Mouse (Mus musculus) stomach, embryonic 16.5 days (tissue): ENCODE data around the gene Grhpr. TPM values are rescaled to one million over a fixed set of nuclear protein-coding genes. Genes with fewer than 3 reads are reported as not detected.

Source experiments
- ATAC-seq: fragments of 200-750 bp; cut with Nextera tagmentation; 2 replicates; pipeline ENCODE4 v1.8.0; 2017; ENCODE audit warnings: moderate number of reproducible peaks, moderate TSS enrichment; ENCODE audit not compliant: insufficient read depth, low FRiP score
- H3K27ac ChIP-seq: fragments of 300-500 bp; sonication (generic); 2 replicates; pipeline ENCODE4 v1.5.1; 2014; ENCODE audit warnings: low read length
- H3K27me3 ChIP-seq: fragments of 300-500 bp; sonication (generic); 2 replicates; pipeline ENCODE4 v1.6.1; 2014; ENCODE audit warnings: low read length, control low read depth, mixed read lengths; ENCODE audit not compliant: control insufficient read depth, insufficient read depth
- H3K36me3 ChIP-seq: fragments of 300-500 bp; sonication (generic); 2 replicates; pipeline ENCODE4 v1.6.1; 2014; ENCODE audit warnings: low read length; ENCODE audit not compliant: control insufficient read depth, insufficient read depth
- H3K4me1 ChIP-seq: fragments of 300-500 bp; sonication (generic); 2 replicates; pipeline ENCODE4 v1.6.1; 2014; ENCODE audit warnings: low read length, control low read depth, mixed read lengths; ENCODE audit not compliant: control insufficient read depth, insufficient read depth
- H3K4me2 ChIP-seq: fragments of 300-500 bp; sonication (generic); 2 replicates; pipeline ENCODE4 v1.6.1; 2014; ENCODE audit warnings: low read depth, low read length, mixed read lengths
- H3K4me3 ChIP-seq: fragments of 300-500 bp; sonication (generic); replicated peaks from 2 replicates; pipeline ENCODE4 v1.5.1; 2014; ENCODE audit warnings: mild to moderate bottlenecking, low read length
- H3K9ac ChIP-seq: fragments of 300-500 bp; sonication (generic); 2 replicates; pipeline ENCODE4 v1.6.1; 2014; ENCODE audit warnings: low read length
- H3K9me3 ChIP-seq: fragments of 300-500 bp; sonication (generic); replicated peaks from 2 replicates; pipeline ENCODE4 v1.6.1; 2016; ENCODE audit warnings: low read length, control low read depth; ENCODE audit not compliant: control insufficient read depth
- WGBS: fragments of 180-500 bp; shearing (Covaris S2); extraction: QIAGEN DNeasy Blood & Tissue Kit; methylation state at CpG from one replicate; pipeline ENCODE4 v1.1.7; 2014; 5-methylcytosine and 5-hydroxymethylcytosine counted together
- polyA plus RNA-seq: library from polyadenylated mRNA; unstranded; fragments of >200 nt; fragmentation: Nextera tagmentation; extraction: Ambion mirVana; gene quantifications from 2 replicates; pipeline ENCODE4 v1.2.1, GENCODE M21; 2015

Gene Grhpr
- polyA plus RNA-seq = 72.0 and 74.2 TPM in 2 replicates

- H3K4me2 ChIP-seq = peak within 1 kb of the TSS; percentile 90
- peaks cover 6% of the 10 kb centered on the region; the same call in 1 of the 2 replicates for H3K4me1 ChIP-seq
- peak; percentile 95 for ATAC-seq
- WGBS = under 1% methylated on average over 38 of the region's 40 CpGs
- peaks cover 3% of the 10 kb centered on the region; the same call in 1 of the 2 replicates for H3K9me3 ChIP-seq
- peak within 1 kb of the TSS; percentile 64 for H3K27ac ChIP-seq
- H3K36me3 ChIP-seq = 0 out of 2 replicates have a peak, but pooled peaks cover 2% of the 10 kb centered on the region
- no peaks in the 10 kb centered on the region for H3K27me3 ChIP-seq
- peak within 1 kb of the TSS; percentile 64 for H3K4me3 ChIP-seq
- peak within 1 kb of the TSS; percentile 90 for H3K9ac ChIP-seq
These were observed at the start of gene Grhpr for GRCm38 (mm10) chr4:44981280-44981973. Grhpr (plus strand) TSS chr4:44981395.

DNA sequence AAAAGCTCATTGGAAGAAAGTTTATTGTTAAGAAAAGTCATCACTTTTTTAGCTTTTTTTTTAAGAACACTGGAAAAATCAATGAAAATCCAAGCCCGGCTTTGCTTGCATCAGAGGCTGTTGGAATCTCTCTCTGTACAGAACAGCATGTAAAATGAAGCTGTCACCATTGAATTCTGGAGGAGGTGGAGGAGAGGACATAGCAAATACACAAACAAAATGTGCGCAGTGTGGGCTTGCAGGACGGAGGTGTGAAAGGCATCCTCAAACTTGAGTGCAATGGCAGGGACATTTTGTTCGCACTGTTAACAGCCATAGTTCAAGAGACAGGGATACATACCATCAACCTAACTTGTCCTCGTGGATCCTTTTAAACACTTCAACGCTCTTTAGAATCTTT, 49.5 kb upstream of the Grhpr start:
- Histone ChIP-seq H3K9ac (no peak overlapping the region), H3K4me2 (no peak overlapping the region), H3K4me3 (no peak overlapping the region), H3K4me1 (no peaks in the 10 kb centered on the region), H3K9me3 (no peaks in the 10 kb centered on the region), H3K36me3 (peaks cover 4% of the 10 kb centered on the region; the same call in 1 of the 2 replicates), H3K27me3 (no peaks in the 10 kb centered on the region), H3K27ac (no peak overlapping the region)
- no peak for ATAC-seq
- WGBS = 89% methylated on average over 6 of the region's 6 CpGs

GRCm38 (mm10) chr4:44938359-44939340, 42.5 kb upstream of the Grhpr start:
- H3K27ac ChIP-seq = no peak overlapping the region
- no peak overlapping the region for H3K9ac ChIP-seq
- H3K36me3 ChIP-seq = no peaks in the 10 kb centered on the region
- no peaks in the 10 kb centered on the region for H3K27me3 ChIP-seq
- H3K4me2 ChIP-seq = no peak overlapping the region
- H3K4me3 ChIP-seq = no peak overlapping the region
- no peaks in the 10 kb centered on the region for H3K9me3 ChIP-seq
- 74% methylated on average over 8 of the region's 8 CpGs for WGBS
- no peaks in the 10 kb centered on the region for H3K4me1 ChIP-seq
- ATAC-seq = no peak

DNA sequence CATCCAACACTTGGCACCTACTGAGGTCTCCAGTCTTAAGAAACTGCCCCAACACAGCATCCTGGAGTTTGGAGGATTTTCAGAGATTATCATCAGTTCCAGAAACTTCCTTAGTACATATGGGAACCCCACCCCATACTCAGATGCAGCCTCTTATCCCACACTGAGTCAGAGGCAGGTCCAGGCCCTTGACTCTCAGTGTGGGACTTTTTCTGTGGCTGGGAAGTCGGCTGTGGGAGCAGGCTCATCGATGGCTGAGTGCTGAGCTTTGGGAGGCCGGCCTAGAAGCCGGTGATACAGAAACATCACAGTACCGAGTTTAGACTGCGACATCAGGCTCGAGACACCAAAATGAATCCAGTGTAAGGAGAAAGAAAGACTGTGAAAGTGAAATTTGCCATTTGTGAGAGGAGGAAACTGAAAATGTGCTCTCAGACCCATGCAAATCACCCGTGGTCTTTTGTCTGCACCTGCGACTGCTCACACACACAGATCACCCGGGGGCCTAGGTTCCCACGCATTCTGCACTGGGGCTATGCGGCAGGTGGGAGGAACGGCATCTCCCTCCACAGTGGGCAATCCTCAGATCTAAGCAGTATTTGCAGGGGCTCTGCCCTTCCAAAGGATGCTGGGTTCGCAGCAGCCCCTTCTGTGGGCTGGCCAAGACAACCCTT, 41.5 kb upstream of the Grhpr start:
- Histone ChIP-seq H3K27ac (no peak overlapping the region), H3K27me3 (no peaks in the 10 kb centered on the region), H3K36me3 (no peaks in the 10 kb centered on the region), H3K4me1 (no peaks in the 10 kb centered on the region), H3K4me3 (no peak overlapping the region), H3K4me2 (no peak overlapping the region), H3K9me3 (no peaks in the 10 kb centered on the region), H3K9ac (no peak overlapping the region)
- no peak for ATAC-seq
- 84% methylated on average over 14 of the region's 14 CpGs for WGBS

GRCm38 (mm10) chr4:44940286-44940685, 40.9 kb upstream of the Grhpr start:
- Histone ChIP-seq H3K36me3 (no peaks in the 10 kb centered on the region), H3K4me3 (no peak overlapping the region), H3K9me3 (no peaks in the 10 kb centered on the region), H3K27me3 (no peaks in the 10 kb centered on the region), H3K4me2 (no peak overlapping the region), H3K4me1 (no peaks in the 10 kb centered on the region), H3K9ac (no peak overlapping the region), H3K27ac (no peak overlapping the region)
- no peak for ATAC-seq
- WGBS = 61% methylated on average over 9 of the region's 9 CpGs

GRCm38 (mm10) chr4:44942237-44942636, 39.0 kb upstream of the Grhpr start:
- no peaks in the 10 kb centered on the region for H3K27me3 ChIP-seq
- H3K4me1 ChIP-seq = no peaks in the 10 kb centered on the region
- H3K4me2 ChIP-seq = no peak overlapping the region
- no peak overlapping the region for H3K9ac ChIP-seq
- no peaks in the 10 kb centered on the region for H3K36me3 ChIP-seq
- no peaks in the 10 kb centered on the region for H3K9me3 ChIP-seq
- H3K27ac ChIP-seq = no peak overlapping the region
- H3K4me3 ChIP-seq = no peak overlapping the region
- 86% methylated on average over 1 of the region's 1 CpGs for WGBS
- ATAC-seq = no peak

DNA sequence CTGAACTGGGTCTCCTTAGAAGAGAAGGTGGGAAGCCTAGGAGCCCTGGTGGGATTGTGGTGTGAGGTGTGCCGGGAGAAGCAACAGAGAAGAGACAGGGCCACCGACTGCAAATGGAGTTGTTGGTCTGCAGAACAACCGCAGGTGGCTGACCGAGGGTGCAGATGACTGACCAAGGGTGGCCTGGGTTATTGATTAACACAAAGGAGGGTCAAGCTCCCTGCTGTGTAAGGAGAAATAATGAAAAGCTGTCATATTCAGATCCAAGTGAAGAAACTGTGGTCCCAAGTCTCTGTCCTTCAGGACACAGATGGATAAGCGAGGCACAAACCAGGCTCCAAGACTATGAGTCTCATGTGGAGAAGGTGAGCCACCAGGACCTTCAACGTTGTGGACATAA, 37.7 kb upstream of the Grhpr start:
- Histone ChIP-seq H3K27me3 (no peaks in the 10 kb centered on the region), H3K4me1 (no peaks in the 10 kb centered on the region), H3K9me3 (no peaks in the 10 kb centered on the region), H3K36me3 (no peaks in the 10 kb centered on the region), H3K4me3 (no peak overlapping the region), H3K4me2 (no peak overlapping the region), H3K9ac (no peak overlapping the region), H3K27ac (no peak overlapping the region)
- ATAC-seq = no peak
- 71% methylated on average over 6 of the region's 6 CpGs for WGBS

- Histone ChIP-seq H3K4me1 (no peaks in the 10 kb centered on the region), H3K27ac (no peak overlapping the region), H3K4me2 (no peak overlapping the region), H3K27me3 (no peaks in the 10 kb centered on the region), H3K4me3 (no peak overlapping the region), H3K36me3 (no peaks in the 10 kb centered on the region), H3K9ac (no peak overlapping the region), H3K9me3 (no peaks in the 10 kb centered on the region)
- no peak for ATAC-seq
- WGBS = 82% methylated on average over 10 of the region's 10 CpGs
These were observed 36.6 kb upstream of the Grhpr start for GRCm38 (mm10) chr4:44944426-44945075.
